10 mouse cellular contexts compared by ENCODE assay signal in the genomic region with DNA sequence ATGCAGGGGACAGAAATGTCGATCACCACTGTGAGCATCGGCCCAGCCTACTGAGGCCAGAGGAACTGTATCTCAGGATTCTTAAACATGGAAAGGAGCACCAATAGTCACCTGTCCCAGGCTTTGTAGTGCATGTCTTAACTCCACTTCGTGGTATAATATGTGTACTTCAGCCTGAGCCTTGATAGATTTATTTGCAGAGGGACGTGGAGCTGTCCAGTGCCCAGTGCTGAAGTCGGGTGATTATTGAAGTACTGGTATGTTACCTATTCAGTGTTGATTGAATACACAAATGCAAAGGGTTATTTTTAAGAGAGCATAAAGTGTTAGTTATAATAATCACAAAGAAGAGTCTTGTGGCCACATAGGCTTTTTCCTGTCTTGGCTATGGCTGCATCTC. TPM values are rescaled to one million over a fixed set of nuclear protein-coding genes. Genes with fewer than 3 reads are reported as not detected.
DNase-seq lines count a peak whose midpoint lies in the region; TF ChIP-seq lines count a peak whose summit lies in the region.
"Had no signal": no experiment of that assay in that cellular context is flagged by ENCODE, and none has a peak within 500 bp of the region (broad histone marks: within the 10 kb centered on the region; RNA-seq: fewer than 3 reads in every experiment).

No protein-coding gene starts in this region.

- 55% methylated on average over 5 of the region's 5 CpGs for WGBS in kidney, adult 2 months
- 59% methylated on average over 5 of the region's 5 CpGs for WGBS in thymus, adult 2 months

- no peak for TF ChIP-seq POLR2A in kidney, adult 2 months (IDR thresholded peaks at IDR 0.05; ENCODE audit: low read depth, low read length)
- no peak for TF ChIP-seq POLR2A in thymus, adult 2 months (IDR thresholded peaks at IDR 0.05; ENCODE audit: control insufficient read depth, extremely low read depth, insufficient read depth, low read length, poor library complexity)

- no peak for TF ChIP-seq CTCF in kidney, adult 2 months (conservative IDR thresholded peaks at IDR 0.05; ENCODE audit: insufficient read depth, insufficient read length, low read depth, low read length)
- no peak for TF ChIP-seq CTCF in thymus, adult 2 months (IDR thresholded peaks at IDR 0.05; ENCODE audit: borderline replicate concordance, control insufficient read depth, extremely low read depth, insufficient read depth, low read length, poor library complexity)

- H3K27me3 ChIP-seq in kidney, adult 2 months (replicated peaks; ENCODE audit: control insufficient read depth, insufficient read depth, low read length) = no peaks in the 10 kb centered on the region
- H3K27me3 ChIP-seq in thymus, adult 2 months (ENCODE audit: control insufficient read depth, insufficient read depth, low read length) = no peaks in the 10 kb centered on the region

- intact Hi-C loops in left cerebral cortex, postnatal 4 days (cut with DNase I) = no loop called here

- H3K4me1 ChIP-seq in kidney, adult 2 months (ENCODE audit: control insufficient read depth, insufficient read depth, low read length) = no peaks in the 10 kb centered on the region
- no peaks in the 10 kb centered on the region for H3K4me1 ChIP-seq in thymus, adult 2 months (replicated peaks; ENCODE audit: control insufficient read depth, insufficient read depth, low read length)

- H3K36me3 ChIP-seq in kidney, adult 2 months (ENCODE audit: control insufficient read depth, insufficient read depth, low read length) = no peaks in the 10 kb centered on the region
- H3K36me3 ChIP-seq in thymus, adult 2 months (ENCODE audit: control insufficient read depth, insufficient read depth, low read length) = no peaks in the 10 kb centered on the region

- H3K4me3 ChIP-seq in kidney, adult 2 months (ENCODE audit: insufficient read depth, low read depth, low read length) = no peak overlapping the region
- no peak overlapping the region for H3K4me3 ChIP-seq in thymus, adult 2 months (ENCODE audit: control insufficient read depth, insufficient read depth, low read length)

- no peak overlapping the region for H3K27ac ChIP-seq in kidney, adult 2 months (ENCODE audit: insufficient read depth, low read depth, low read length)
- H3K27ac ChIP-seq in thymus, adult 2 months (ENCODE audit: control insufficient read depth, insufficient read depth, low read length) = no peak overlapping the region

- peak; percentile 4 for DNase-seq in kidney, adult 18-20 months
- no peak for DNase-seq in kidney, adult 2 months
- peak; percentile 42 for DNase-seq in thymus, postnatal 4 days
- no peak for DNase-seq in thymus, adult 2 months
- DNase-seq in embryo, embryonic 11.5 days (ENCODE audit: low read depth, low spot score) = peak; percentile 11
- DNase-seq in yolk sac, embryonic 10.5 days (ENCODE audit: low spot score) = peak; percentile 13
- DNase-seq in left cerebral cortex, postnatal 4 days = no peak
- no peak for DNase-seq in thymus, postnatal 14 days
- DNase-seq: cerebellum, adult 9-11 months; right cerebral cortex, postnatal 4 days had no signal

RNA-seq across cellular contexts. Expression of a gene that starts 50.1 kb away (rescaled TPM):
- 34.5 and 34.7 TPM in 2 replicates for polyA plus RNA-seq in kidney, adult 2 months (2012; rRNA removed)
- polyA plus RNA-seq in thymus, adult 2 months (2012; rRNA removed) = 69.3 and 75.0 TPM in 2 replicates
- 10 to 100 TPM; 69.0 to 79.9 TPM for total RNA-seq in left cerebral cortex, postnatal 4 days (2021)

Comparison
In these comparisons a context has a peak if more than half of its experiments do, and no peak if none do; other contexts are left out.
1. DNase-seq: peak in kidney, adult 18-20 months (single experiment), thymus, postnatal 4 days (single experiment), embryo, embryonic 11.5 days (single experiment) and yolk sac, embryonic 10.5 days (single experiment); none in kidney, adult 2 months (single experiment), thymus, adult 2 months (single experiment), left cerebral cortex, postnatal 4 days (single experiment) and thymus, postnatal 14 days (single experiment).